Mouse (Mus musculus) large intestine, adult 2 months (tissue): ENCODE results near the gene Arhgap10. TPM values are rescaled to one million over a fixed set of nuclear protein-coding genes. Genes with fewer than 3 reads are reported as not detected.

ENCODE experiments used
- DNase-seq: peaks from one replicate; pipeline ENCODE4 v3.0.0-alpha.2; 2012; ENCODE audit warnings: low read depth, low spot score
- WGBS: fragments of 180-500 bp; shearing (Covaris S2); methylation state at CpG from one replicate; pipeline ENCODE4 v1.1.7; 2018; 5-methylcytosine and 5-hydroxymethylcytosine counted together
- polyA plus RNA-seq: library from polyadenylated mRNA; depleted of rRNA; stranded (reverse); fragments of >200 nt; gene quantifications from 2 replicates; pipeline ENCODE4 v1.2.3, GENCODE M21; 2012

Gene Arhgap10
- polyA plus RNA-seq, 1 experiment: 3.7 TPM

DNA sequence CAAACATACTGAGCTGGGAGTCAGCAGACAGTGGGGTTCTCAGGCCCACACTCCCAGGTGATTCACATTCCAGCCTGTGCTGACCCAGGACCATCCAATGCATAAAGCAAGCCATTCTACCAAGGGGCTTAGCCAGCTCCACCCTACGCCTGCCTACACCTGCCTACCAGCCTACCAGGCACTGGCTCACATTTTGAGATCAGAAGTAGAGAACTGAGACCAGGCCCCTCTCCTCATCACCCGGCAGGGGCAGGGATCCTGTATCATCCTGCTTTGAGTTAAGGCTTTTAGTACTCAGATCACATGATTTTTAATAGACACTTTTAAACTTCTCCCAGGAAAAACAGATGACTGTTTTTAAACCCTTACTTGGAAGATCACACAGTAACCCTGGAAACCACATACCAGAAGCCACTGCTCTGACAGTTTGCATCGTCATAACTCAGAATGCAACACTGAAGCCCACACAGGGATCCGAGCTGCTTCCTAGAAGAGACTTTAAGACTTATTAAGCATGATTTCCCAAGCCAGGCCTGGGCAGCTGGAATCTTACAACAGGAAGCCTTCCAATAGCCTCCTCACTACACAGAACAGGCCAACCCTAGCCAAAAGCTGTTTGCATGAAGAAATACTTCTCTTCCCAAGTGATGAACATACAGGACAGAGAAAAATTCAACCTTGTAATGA, 27.5 kb downstream of the Arhgap10 start:
- 58% methylated on average over 4 of the region's 4 CpGs for WGBS
- DNase-seq: no peak

DNA sequence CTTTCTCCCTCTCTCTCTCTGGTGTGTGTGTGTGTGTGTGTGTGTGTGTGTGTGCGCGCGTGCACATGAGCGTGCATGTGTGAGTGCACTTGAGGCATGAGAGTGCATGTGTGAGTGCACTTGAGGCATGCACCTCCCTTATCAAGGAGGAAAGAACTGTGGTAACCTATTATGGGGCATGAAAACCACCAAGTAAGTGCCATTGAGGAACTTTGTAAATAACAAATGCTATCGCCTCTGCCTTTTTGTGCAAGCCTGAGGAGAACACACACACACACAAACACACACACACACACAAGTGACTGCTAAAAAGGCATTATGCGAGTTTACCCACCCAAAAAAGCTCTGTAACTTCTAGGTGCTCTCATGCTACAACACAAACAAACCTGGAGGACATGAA, 28.5 kb downstream of the Arhgap10 start:
- 94% methylated on average over 6 of the region's 6 CpGs for WGBS
- DNase-seq: no peak

DNA sequence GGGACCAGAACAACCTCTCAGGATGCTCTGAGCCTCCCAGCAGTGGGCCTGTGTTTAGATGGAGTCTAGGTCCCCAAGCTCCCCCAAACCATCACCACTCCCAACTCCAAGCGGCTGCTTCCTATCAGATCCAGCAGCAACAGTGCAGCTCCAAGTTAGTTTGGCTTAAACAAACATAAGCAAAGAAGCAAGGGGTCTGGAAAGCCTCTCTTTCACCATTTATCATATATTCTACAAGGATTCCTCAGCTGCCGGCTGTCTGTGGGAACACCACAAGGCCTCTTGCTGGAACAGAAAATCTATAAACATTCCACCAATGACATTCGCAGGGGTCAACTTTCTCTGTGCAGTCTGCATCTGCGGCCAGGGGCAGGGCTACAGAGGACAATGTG, 29.5 kb downstream of the Arhgap10 start:
- WGBS: 67% methylated on average over 4 of the region's 4 CpGs
- no peak for DNase-seq

DNA sequence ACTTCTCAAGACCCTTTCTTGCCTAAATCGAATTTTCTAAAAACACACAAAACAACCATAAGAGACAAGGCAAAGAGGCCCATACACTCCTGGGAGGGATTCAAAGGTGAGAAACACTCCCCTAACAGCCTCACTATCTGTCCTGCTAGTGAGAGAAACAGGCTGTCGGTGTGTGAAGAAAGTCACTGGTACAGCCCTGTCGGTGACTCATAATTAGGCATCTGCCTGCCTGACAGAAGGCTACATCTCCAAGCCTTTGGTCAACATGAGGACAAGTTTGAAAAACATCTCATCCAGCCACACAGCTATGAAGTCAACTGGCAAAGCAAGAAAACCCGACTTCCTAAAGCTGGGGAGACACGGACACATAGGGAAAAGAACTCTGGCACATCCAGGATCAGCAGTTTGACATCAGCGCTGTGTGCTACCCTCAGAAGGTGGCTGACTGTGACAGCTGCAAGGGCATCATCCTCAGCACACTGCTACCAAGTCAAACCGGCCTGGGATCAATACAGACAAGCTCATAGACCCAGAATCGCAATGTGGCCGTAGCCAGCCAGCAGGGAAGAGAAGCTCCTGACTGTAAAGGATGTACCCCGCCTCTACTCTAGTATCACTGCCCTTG, 30.1 kb downstream of the Arhgap10 start:
- no peak for DNase-seq
- 62% methylated on average over 10 of the region's 10 CpGs for WGBS

DNA sequence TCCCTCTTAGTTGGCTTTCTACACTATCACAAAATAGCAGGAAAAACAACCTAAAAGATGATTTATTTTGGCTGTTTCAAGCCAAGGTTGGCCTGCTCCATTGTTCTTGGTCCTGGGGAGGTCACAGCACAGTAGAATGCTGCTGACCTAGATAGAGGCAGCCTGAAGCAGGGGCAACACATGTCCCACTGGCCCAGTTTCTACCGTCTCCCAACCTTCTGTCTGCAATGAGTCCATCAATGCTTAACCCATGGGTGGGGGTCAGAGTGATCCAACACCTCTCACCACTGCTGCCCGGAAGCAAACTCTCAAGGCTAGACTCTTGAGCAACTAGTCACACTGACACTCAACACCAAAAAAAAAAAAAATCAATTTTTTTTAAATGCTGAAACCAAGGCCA, 31.0 kb downstream of the Arhgap10 start:
- WGBS: 77% methylated on average over 2 of the region's 2 CpGs
- DNase-seq: no peak

DNA sequence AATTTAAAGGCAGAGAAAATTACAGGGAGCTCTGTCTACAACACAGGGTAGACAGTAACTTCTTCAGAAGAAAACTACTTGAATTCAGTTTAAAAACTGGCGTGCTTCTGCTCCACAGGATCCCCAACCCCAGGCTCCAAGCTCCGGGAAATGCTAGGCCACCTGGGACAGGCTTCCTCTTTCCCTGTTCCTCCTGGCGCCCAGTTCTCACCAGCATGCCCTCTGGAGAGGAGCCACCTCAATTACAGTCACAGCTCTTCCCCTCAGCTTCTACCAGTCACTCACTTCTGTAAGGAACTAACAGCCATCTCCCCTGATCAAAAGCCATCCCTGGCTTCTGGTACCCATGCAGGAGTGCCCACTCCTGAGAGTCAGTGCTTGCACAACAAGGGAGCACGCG, 32.9 kb downstream of the Arhgap10 start:
- no peak for DNase-seq
- whole genome bisulfite sequencing: 74% methylated on average over 5 of the region's 5 CpGs

DNA sequence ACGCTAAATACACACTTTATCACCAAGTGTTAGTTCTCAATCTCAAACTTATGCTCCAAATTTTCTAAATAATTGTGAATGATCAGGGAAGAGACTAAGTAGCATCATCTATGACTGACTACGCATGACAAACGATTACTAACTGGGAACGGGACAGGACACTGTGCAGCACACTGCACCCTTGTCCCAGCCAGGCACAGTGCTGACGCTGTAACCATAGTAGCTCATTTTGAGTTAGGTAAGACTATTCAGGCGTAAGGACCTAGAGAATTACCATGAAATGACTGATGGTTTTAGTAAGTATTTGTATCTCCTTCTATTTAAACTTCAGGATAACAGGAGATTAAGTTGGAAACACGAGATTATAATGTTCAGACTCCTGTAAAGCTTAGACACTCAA, 33.5 kb downstream of the Arhgap10 start:
- WGBS: 80% methylated on average over 7 of the region's 7 CpGs
- DNase-seq: no peak

DNA sequence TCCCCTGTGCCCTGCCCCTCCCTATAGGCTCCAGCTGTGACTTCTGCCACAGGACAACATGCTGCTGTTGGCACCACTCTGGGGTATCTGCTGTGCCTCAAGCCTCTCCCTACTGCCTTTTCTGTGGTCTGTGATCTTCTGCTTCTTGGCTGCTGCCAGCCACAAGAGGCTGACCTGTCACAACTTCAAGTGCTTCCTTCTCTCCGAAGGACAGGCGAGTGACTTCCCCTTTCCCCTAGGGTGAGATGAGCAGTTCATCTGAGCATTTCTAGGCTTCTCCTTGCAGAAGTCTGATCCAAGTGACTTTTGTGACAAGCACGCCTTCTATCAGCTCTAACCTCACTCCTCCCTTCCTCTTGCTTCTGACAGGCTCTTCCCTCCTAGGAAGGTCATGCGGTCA, 34.1 kb downstream of the Arhgap10 start:
- WGBS: 77% methylated on average over 4 of the region's 4 CpGs
- DNase-seq: no peak

DNA sequence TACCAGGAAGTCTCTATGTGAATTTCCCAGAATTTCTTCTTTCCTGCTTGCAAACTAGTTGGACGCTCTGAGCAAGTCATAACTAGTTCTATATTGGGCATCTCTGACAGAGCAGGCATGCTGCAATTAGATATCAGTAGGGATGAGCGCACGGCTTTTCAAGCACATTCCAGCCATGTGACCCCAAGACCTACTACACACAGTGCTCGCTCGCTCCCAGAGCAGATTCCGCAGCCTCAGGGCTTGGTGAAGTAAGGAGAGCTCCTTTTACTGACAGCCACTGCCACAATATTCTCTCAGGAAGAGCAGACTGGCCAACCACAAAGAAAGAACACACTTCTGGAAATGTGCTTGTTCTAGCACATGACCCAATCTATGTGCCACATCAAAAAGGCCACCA, 36.0 kb downstream of the Arhgap10 start:
- 72% methylated on average over 6 of the region's 6 CpGs for WGBS
- no peak for DNase-seq

DNA sequence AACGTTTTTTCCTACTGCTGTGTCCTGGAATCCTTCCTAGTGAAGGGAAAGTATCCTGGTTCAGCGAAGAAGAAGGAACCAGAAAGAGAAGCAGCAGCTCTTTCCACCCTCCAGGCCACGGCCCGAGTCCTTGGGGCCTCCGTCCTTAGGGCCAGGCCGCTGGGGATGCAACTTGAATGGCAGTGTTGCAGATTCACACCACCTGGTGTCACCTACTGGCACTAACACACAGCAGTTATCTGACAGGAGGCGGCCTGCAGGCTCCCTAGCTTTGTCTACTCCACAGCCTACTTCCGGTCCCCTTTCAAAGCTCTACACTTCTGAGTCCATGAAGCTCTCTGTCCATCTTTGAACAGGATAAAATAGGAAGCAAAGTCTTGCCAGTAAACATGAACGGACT, 37.8 kb downstream of the Arhgap10 start:
- WGBS: 80% methylated on average over 9 of the region's 9 CpGs

DNA sequence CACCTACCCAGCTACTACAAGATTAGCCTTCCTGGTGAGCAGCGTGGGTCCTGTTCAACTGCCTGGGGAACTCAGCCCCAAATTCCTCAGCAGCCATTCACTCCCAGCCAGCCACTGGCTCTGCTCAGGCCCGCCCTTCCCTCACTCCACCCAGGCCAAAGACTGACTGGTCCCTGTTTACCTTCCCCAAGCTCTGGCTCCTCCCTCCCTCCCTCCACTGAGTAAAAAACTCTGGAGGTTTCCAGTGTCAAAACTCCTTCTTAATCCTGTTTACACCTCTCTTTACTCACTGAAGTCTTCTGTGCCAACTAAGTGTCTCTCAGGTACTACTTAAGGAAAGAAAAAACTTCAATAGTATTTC, 38.9 kb downstream of the Arhgap10 start:
- 19% methylated on average over 2 of the region's 2 CpGs for WGBS
- DNase-seq: no peak

More for the DNA sequence above, 37.8 kb downstream of the Arhgap10 start:
- no peak for DNase-seq

DNA sequence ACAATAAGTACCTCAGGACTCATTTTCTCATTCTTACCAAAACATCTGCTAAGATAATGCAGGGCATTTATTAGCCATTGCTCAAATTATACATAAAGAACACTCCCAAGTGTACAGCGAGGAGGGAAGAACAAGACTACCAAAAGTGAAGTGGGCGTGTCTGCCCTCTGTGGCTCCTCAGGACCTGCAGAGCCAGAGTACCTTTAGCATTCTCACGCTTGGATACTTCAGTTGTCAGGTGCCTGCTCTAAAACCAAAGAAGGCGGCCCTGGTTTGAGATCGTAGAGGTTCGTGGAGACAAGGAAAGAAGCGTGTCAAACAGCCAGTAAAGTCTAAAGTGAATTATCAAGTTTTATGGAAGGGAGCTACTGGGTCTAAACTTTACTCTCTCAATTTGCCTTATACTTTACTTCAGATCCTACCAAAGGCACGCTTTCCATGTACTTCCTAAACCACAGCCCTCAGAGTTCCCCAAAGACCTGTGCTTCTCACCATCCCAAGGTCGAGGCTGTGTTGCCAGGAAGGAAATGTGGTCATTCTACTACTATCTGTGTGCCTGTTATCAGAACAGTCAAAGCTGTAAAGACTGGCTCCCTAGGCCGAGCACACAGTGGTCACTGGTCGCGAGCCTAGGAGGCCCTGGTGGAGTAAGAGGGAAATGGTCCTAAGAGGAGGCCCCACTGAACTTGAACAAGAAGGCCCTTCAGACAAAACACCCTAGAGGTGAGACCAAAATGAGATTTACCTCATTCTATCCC, 39.4 kb downstream of the Arhgap10 start:
- DNase-seq: no peak
- 62% methylated on average over 12 of the region's 12 CpGs for WGBS

DNA sequence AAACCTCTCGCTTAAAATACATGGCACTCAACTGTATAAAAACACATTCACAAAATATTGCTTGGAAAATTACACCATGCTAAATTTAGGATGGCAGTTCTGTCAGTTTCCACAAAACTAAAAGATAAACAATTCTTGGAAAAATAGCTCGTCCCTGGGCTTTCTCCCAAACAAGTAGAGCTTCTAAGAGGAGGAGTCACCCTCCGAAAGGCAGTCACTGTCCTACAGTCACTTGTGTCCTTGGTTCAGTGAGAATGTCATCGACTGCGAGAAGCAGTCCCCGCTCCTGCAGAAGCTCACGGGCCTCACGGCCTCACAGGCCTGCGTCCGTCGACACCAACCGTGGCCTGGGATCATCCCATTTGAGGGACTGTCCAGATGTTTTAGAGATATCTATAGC, 40.1 kb downstream of the Arhgap10 start:
- WGBS: 74% methylated on average over 12 of the region's 12 CpGs
- DNase-seq: no peak

DNA sequence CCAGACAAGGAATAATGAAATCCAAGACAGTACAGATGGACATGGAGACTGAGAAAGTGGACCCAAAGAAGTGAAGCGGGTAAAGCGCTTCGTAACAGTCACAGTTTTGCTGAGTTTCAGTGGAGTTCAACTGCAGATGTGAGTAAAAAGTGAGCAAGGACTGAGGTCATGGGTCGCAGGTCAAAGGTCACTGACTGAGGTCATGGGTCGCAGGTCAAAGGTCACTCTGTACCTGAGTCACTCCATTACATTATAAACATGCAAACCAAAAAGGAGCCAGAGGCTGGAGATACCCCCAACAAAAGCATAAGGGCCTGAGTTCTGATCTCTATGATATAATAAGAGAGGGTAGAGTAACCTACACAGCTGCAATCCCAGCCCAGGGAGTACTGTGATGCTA, 43.1 kb downstream of the Arhgap10 start:
- 90% methylated on average over 5 of the region's 5 CpGs for WGBS
- no peak for DNase-seq

DNA sequence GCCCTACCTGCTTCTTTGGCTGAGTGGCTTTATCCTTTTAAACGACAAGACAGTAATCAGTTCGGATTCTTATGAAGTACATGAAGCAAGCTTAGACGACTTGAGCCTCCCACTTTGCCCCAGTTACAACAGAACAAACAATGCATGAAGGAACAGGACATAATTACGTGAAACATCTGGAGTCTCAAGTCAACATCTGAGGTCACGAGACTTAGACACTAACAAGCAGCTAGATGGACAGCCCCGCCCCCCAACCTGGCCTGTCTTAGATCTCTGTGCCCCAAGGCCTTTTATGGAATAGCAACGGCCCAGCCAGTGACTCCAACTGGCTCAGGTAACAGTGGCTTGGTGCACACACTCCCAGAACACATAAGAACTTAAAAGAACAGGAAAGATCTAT, 44.0 kb downstream of the Arhgap10 start:
- no peak for DNase-seq
- WGBS: 20% methylated on average over 7 of the region's 7 CpGs

DNA sequence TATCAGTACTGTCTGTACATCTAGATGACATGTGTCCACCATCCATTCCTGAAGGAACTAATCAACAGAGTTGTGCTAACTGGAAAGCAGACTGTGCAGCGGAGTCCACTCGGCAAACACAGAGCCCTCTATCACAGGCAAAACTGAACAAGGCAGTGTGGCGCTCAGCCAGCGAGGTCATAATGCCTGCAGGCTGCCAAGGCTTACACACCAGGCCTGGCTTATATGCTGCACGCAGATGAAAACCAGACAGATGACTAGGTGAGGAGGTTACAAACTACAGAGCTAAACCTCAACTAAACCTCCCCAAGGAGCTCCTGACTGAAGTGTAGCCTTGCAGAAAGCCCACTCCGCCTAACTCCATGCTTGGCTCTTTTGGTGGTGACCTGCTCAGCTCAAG, 44.4 kb downstream of the Arhgap10 start:
- DNase-seq: no peak
- WGBS: 32% methylated on average over 6 of the region's 6 CpGs

DNA sequence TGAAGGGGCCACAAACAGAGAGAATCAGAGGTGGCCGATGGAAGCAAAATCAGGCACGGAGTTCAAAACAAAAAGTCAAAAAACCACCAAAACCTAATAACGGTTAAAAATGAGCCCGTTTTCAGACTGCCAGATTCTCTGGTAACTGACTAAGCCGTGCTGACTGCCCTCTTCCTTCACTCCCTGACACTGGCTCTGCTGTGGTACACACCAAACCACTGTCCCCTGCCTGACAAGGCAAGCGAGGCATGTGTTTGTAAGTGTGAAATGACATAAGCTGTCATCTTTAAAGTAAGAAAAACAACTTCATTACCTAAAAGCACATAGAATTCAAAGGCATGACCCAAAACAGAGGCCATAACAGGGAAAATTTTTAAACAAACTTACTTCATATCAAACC, 56.4 kb downstream of the Arhgap10 start:
- WGBS: 86% methylated on average over 6 of the region's 6 CpGs
- DNase-seq: no peak

DNA sequence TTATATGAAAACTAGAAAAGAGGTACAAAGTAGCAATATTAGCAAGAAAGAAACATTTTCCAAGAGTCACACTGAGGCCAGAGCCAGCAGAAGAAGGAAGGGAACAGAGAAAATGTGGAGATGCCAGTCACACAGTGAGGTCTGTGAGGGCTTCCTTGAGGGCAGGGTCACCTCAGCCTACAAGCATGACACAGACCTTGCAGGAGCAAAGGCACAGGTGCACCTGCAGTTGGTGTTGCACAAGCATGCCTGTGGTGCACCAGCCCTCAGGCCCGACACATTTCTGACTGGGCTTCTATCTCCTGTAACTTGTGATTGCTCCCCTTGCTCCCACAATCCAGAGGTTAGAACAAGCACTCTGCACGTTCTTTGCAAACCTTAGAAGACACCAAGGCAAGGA, 57.4 kb downstream of the Arhgap10 start:
- DNase-seq: no peak
- 67% methylated on average over 2 of the region's 2 CpGs for WGBS

DNA sequence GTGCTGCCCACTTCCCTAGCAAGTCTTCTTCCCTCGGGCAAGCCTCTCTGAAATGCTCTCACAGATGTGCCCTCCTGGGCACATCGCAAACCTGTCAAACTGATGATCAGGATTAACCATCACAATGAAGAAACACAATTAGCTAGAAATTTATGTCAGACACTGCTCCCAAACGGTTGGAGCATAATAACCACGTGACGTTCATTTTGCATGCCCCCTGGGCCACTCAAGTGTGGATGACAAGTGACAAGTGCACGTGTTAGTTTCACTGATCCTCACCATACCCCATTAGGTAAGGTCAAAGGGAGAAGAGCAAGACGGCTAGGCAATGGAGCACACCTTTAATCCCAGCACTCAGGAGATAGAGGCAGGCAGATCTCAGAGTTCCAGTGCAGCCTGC, 58.1 kb downstream of the Arhgap10 start:
- DNase-seq: no peak
- 77% methylated on average over 7 of the region's 7 CpGs for WGBS

DNA sequence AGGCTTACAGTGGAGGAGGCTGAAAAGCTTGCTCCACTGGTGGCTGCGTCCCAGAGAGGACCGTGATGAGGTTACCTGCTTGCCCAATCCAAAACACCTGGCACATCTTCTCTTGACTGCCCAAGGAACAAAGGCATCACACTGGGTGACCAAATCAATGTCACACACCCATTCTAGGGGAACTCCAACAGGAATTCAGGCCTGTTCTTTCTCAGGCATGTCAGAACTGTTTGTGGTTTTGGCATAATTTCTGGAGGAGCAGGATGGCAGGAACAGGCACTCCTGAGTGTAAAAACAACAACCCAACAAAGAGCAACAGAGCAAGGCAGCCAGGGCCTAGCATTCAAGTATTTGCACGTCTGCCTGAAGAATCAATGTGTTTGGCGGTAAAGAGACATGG, 59.2 kb downstream of the Arhgap10 start:
- no peak for DNase-seq
- whole genome bisulfite sequencing: 90% methylated on average over 4 of the region's 4 CpGs

DNA sequence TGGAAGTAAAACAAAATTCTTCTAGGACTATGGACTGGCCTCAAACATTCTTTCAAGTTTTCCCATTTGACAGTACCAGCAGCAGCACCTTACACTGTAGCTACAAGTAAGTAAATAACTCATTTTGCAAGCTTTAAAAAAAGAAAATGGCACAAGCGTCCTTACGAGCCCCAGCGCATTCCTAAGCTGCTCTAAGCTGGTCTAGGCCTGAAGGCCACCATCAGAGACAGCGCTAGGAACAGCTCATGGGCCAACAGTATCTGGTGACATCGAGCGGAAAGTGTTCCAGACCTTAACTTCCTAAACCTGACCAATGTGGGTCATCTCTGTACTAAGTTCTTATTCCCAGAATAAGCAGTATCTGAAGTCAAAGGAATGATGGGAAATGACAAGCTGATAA, 61.5 kb downstream of the Arhgap10 start:
- whole genome bisulfite sequencing: 90% methylated on average over 6 of the region's 6 CpGs
- DNase-seq: no peak
